Mouse (Mus musculus) megakaryocyte, embryonic 14.5 days (primary cell): ENCODE data around the gene Pepd. TPM values are rescaled to one million over a fixed set of nuclear protein-coding genes. Genes with fewer than 3 reads are reported as not detected.

ENCODE experiments used
- H3K27me3 ChIP-seq: replicated peaks from 2 replicates; pipeline ENCODE3; 2012; ENCODE audit warnings: inconsistent platforms
- H3K36me3 ChIP-seq: replicated peaks from 2 replicates; pipeline ENCODE3; 2012; ENCODE audit warnings: low read length, inconsistent platforms, mixed read lengths
- H3K4me1 ChIP-seq: 2 replicates; pipeline ENCODE4 v1.6.1; 2012; ENCODE audit warnings: inconsistent platforms
- H3K4me3 ChIP-seq: replicated peaks from 2 replicates; pipeline ENCODE3; 2012; ENCODE audit warnings: moderate library complexity, mild to moderate bottlenecking, inconsistent platforms
- H3K9me3 ChIP-seq: 2 replicates; pipeline ENCODE4 v1.6.1; 2012; ENCODE audit warnings: inconsistent platforms
- FLI1 ChIP-seq: IDR thresholded peaks from 2 replicates; pipeline ENCODE4 v1.6.1; 2012; ENCODE audit warnings: low read length, inconsistent platforms, mixed read lengths
- GATA1 ChIP-seq: IDR thresholded peaks from 3 replicates; pipeline ENCODE4 v1.6.1; 2012; ENCODE audit warnings: mixed read lengths, low read length, inconsistent platforms, borderline replicate concordance
- polyA plus RNA-seq: library from polyadenylated mRNA; stranded (reverse); fragments of >175 nt; gene quantifications from 2 replicates; pipeline ENCODE4 v1.2.3, GENCODE M21; 2012; ENCODE audit warnings: low replicate concordance; ENCODE audit not compliant: insufficient read depth

The Pepd gene
- polyA plus RNA-seq, 1 experiment = 8.1 TPM

DNA sequence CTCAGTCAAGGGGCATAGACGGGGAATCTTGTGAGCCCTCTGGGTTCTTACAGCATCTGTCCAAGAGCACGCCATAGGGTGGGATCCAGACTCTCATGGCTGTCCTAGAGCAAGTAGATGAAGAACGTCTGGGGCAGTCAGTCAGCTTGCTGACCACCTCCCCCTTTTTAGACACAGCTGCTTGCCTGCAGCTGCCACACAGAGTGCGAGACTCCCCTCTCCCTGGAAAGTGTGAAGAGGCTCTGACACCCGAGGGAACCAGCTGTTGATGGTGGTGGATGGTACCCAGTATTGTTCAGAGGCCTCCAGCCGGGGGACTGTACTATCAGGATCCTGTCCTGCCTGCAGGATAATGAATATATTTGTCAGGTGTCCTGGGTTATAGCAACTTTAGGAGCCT is 75.1 kb downstream of the Pepd start:
- H3K4me1 ChIP-seq = peaks cover 51% of the 10 kb centered on the region
- H3K9me3 ChIP-seq = peaks cover 12% of the 10 kb centered on the region
- no peak for TF ChIP-seq GATA1
- no peak for TF ChIP-seq FLI1
- H3K27me3 ChIP-seq = no peaks in the 10 kb centered on the region
- H3K36me3 ChIP-seq = peaks cover 17% of the 10 kb centered on the region
- no peak overlapping the region for H3K4me3 ChIP-seq

GRCm38 (mm10) chr7:34988488-34988887 is 76.3 kb downstream of the Pepd start:
- no peaks in the 10 kb centered on the region for H3K27me3 ChIP-seq
- H3K36me3 ChIP-seq = peaks cover 13% of the 10 kb centered on the region
- H3K4me1 ChIP-seq = peaks cover 63% of the 10 kb centered on the region
- no peak overlapping the region for H3K4me3 ChIP-seq
- peaks cover 7% of the 10 kb centered on the region for H3K9me3 ChIP-seq
- TF ChIP-seq GATA1 (no peak), FLI1 (no peak)

DNA sequence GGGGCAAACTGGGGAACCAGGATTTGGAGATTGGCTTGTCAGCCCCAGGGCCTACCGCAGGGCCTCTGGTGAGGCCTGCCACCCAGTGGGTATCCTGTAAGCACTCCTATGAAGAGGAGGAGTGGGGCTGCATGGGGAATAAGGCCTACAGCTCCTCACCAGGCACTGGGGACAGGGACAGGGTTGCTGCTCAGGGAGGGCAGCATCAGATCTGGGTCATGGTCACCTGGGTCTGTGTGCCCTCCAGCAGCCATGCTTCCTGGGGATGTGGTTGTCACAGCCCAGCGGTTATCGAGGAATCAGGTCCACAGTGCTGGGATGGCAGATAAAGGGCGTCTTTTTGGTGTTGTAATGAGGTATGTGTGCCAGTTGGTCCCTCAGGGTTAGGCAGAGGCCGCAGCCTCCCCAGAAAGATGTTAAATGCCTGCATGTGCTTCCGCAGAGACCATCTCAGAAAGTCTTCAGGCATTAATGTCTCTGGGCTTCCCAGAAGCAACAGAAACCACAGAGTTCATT is 79.6 kb downstream of the Pepd start:
- H3K4me1 ChIP-seq = peaks cover 41% of the 10 kb centered on the region
- no peaks in the 10 kb centered on the region for H3K27me3 ChIP-seq
- TF ChIP-seq GATA1 = no peak
- TF ChIP-seq FLI1 = no peak
- peak overlapping the region; percentile 21 for H3K4me3 ChIP-seq
- H3K9me3 ChIP-seq = peaks cover 7% of the 10 kb centered on the region
- H3K36me3 ChIP-seq = peaks cover 13% of the 10 kb centered on the region

- H3K36me3 ChIP-seq = peaks cover 13% of the 10 kb centered on the region
- TF ChIP-seq FLI1 = no peak
Observed at GRCm38 (mm10) chr7:34992766-34993165, 80.6 kb downstream of the Pepd start.

DNA sequence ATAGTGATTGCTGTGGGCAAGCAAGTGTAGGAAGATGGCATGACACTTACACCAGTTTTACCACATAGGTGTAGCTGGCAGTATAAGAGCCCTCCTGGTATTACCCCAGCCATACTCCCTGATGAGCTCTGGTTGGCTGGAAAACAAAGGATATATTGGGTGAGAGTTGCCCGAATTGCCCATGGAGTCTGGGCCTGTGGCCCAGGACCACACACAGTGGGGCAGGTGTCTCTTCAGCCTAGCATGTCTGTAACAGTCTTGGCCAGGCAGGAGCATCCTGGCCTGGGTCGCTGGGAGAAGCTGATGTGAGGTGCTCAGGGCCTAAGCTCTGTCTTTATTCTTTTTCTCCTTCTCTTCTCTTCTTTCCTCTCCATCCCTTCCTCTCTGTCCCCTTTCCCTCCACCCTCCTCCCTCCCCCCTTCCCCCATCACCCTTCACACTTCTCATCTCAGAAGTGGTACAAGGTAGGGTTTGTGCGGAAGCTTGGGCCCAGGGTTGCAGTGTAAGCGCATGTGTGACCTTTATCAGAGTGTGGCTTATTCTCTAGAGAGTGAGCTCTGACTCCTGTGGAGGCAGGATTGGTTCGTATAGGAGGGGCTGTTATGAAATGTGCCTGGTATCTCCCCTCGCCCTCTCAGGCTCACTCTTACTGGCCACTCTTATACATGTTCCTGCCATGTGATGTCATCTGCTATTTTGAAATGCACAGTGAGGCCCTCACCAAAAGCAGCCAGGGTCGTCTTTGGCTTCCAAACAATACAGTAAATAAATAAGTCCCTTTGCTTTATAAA is 83.9 kb downstream of the Pepd start:
- H3K9me3 ChIP-seq = no peaks in the 10 kb centered on the region
- no peaks in the 10 kb centered on the region for H3K36me3 ChIP-seq
- no peak overlapping the region for H3K4me3 ChIP-seq
- H3K27me3 ChIP-seq = no peaks in the 10 kb centered on the region
- H3K4me1 ChIP-seq = peaks cover 26% of the 10 kb centered on the region
- TF ChIP-seq GATA1 (no peak), FLI1 (no peak)

More at GRCm38 (mm10) chr7:34992766-34993165, 80.6 kb downstream of the Pepd start:
- Histone ChIP-seq H3K27me3 (no peaks in the 10 kb centered on the region), H3K4me3 (no peak overlapping the region), H3K4me1 (peaks cover 41% of the 10 kb centered on the region), H3K9me3 (peaks cover 7% of the 10 kb centered on the region)

- H3K27me3 ChIP-seq = peaks cover 2% of the 10 kb centered on the region
- no peak for TF ChIP-seq GATA1
- TF ChIP-seq FLI1 = no peak
- no peaks in the 10 kb centered on the region for H3K9me3 ChIP-seq
- H3K4me3 ChIP-seq = no peak overlapping the region
- no peaks in the 10 kb centered on the region for H3K36me3 ChIP-seq
- no peaks in the 10 kb centered on the region for H3K4me1 ChIP-seq
Observed at GRCm38 (mm10) chr7:35000839-35001238, 88.7 kb downstream of the Pepd start.

- Histone ChIP-seq H3K27me3 (peaks cover 2% of the 10 kb centered on the region), H3K9me3 (0 out of 2 replicates have a peak, but pooled peaks cover 4% of the 10 kb centered on the region), H3K4me3 (no peak overlapping the region), H3K36me3 (no peaks in the 10 kb centered on the region), H3K4me1 (no peaks in the 10 kb centered on the region)
- TF ChIP-seq FLI1 = no peak
- no peak for TF ChIP-seq GATA1
Observed at GRCm38 (mm10) chr7:35003171-35003737, 91.1 kb downstream of the Pepd start.

DNA sequence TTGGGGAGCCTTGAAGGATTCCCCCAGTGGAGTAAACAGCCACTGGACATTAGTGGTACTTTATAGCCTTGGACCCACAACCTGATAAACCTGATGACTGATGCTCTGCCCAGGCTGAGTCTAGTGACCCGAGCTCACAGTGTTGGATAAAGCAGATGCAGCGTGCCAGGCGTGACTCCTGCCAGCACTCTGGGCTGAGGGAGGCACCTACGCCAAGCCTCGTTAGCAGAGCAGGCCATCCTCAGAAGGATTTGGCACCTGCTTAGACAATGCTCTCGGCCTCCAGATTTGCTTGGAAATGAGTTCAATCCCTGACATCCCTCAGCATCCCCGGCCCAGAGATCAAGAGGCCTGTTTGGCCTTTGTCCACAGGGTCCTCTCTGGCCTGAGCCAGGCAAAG is 94.5 kb downstream of the Pepd start:
- TF ChIP-seq GATA1 = no peak
- TF ChIP-seq FLI1 = no peak
- Histone ChIP-seq H3K27me3 (peaks cover 2% of the 10 kb centered on the region), H3K4me3 (no peak overlapping the region), H3K36me3 (no peaks in the 10 kb centered on the region), H3K4me1 (no peaks in the 10 kb centered on the region), H3K9me3 (0 out of 2 replicates have a peak, but pooled peaks cover 4% of the 10 kb centered on the region)

DNA sequence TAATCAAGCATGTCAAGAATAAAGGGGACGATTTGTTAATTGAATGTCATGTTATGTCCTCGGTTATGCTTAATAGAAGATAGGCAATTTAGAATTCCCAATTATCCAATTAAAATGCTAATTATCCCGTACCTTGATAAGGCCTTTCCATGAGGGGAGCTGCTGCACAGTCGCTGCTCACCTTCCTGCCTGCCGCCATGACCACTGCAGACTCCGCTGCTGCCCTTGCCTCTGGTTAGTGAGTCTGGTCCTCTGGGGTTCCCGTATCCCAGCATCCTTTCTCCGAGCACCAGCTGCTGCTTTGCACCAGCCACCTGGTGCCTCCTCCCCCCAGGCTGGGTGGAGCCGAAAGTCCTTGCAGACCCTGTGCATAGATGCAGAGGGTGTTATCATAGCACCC is 101.0 kb downstream of the Pepd start:
- Histone ChIP-seq H3K36me3 (no peaks in the 10 kb centered on the region), H3K4me3 (no peak overlapping the region), H3K9me3 (peaks cover 13% of the 10 kb centered on the region), H3K27me3 (no peaks in the 10 kb centered on the region), H3K4me1 (no peaks in the 10 kb centered on the region)
- no peak for TF ChIP-seq GATA1
- no peak for TF ChIP-seq FLI1

DNA sequence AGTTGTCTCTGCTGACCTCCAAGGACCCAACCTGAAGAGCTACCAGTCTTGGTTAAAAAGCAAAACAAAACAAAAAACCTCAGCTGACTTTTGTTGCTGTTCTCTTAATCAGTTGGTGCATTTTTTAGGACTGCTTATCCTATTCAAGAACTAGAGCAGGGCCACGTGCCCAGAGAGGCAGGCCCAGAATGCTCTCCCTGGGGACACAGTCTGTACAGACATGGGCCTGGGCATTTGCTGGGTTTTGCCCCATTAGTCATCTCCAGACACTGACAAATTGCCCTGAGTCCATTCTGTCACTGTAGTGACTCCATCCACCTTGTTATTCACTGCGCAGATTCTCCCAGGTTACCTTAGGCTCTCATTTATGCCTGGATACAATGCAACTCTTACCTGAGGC is 103.1 kb downstream of the Pepd start:
- Histone ChIP-seq H3K4me1 (no peaks in the 10 kb centered on the region), H3K4me3 (no peak overlapping the region), H3K36me3 (peaks cover 14% of the 10 kb centered on the region), H3K9me3 (peaks cover 13% of the 10 kb centered on the region), H3K27me3 (no peaks in the 10 kb centered on the region)
- TF ChIP-seq GATA1 (no peak), FLI1 (no peak)
